ENCODE assay signal across 8 mouse cellular contexts in genomic region chr2:119741581-119742411, GRCm38 (mm10). TPM values are rescaled to one million over a fixed set of nuclear protein-coding genes. Genes with fewer than 3 reads are reported as not detected.
A peak's percentile ranks its signal among the peaks of the same experiment; 100 is the strongest.
DNase-seq lines count a peak whose midpoint lies in the region; ATAC-seq and TF ChIP-seq lines count a peak whose summit lies in the region.

Gene Itpka, plus strand, starts transcription at chr2:119742337.

- no peaks in the 10 kb centered on the region for H3K9me3 ChIP-seq in embryonic facial prominence, embryonic 13.5 days
- H3K9me3 ChIP-seq in lung, embryonic 15.5 days = no peaks in the 10 kb centered on the region

- peak within 1 kb of the TSS; percentile 100 for H3K4me2 ChIP-seq in embryonic facial prominence, embryonic 13.5 days
- peak within 1 kb of the TSS; percentile 99 for H3K4me2 ChIP-seq in lung, embryonic 15.5 days

- peak within 1 kb of the TSS; percentile 73 for H3ac ChIP-seq in C2C12 (ENCODE audit: control insufficient read depth, insufficient read length, low read depth)

- peak within 1 kb of the TSS; percentile 69 for H3K9ac ChIP-seq in embryonic facial prominence, embryonic 13.5 days
- peak within 1 kb of the TSS; percentile 47 for H3K9ac ChIP-seq in lung, embryonic 15.5 days

- peak; percentile 58 for DNase-seq in T-cell, adult 2 months (ENCODE audit: low spot score)
- peak; percentile 55 to 60 for DNase-seq in heart, postnatal 10 days
- DNase-seq in kidney, postnatal 4 days = peak; percentile 73 to 82
- DNase-seq in ovary, adult 18-20 months (ENCODE audit: low spot score) = peak; percentile 67
- peak; percentile 79 for DNase-seq in thymus, postnatal 25 days

- H3K4me3 ChIP-seq in C2C12 (ENCODE audit: insufficient read depth, poor library complexity, severe bottlenecking) = peak within 1 kb of the TSS; percentile 29
- H3K4me3 ChIP-seq in embryonic facial prominence, embryonic 13.5 days = peak within 1 kb of the TSS; percentile 68
- peak within 1 kb of the TSS; percentile 62 for H3K4me3 ChIP-seq in lung, embryonic 15.5 days

- WGBS in embryonic facial prominence, embryonic 13.5 days = under 1% methylated on average over 39 of the region's 53 CpGs
- WGBS in lung, embryonic 15.5 days = under 1% methylated on average over 53 of the region's 53 CpGs

- H3K27ac ChIP-seq in embryonic facial prominence, embryonic 13.5 days = peak within 1 kb of the TSS; percentile 19; the same call in 1 of the 2 replicates
- H3K27ac ChIP-seq in lung, embryonic 15.5 days = peak within 1 kb of the TSS; percentile 85

- H3K79me3 ChIP-seq in C2C12 (ENCODE audit: low read depth) = no peaks in the 10 kb centered on the region

- H3K36me3 ChIP-seq in C2C12 (ENCODE audit: control insufficient read depth, insufficient read depth) = no peaks in the 10 kb centered on the region
- H3K36me3 ChIP-seq in embryonic facial prominence, embryonic 13.5 days = no peaks in the 10 kb centered on the region
- no peaks in the 10 kb centered on the region for H3K36me3 ChIP-seq in lung, embryonic 15.5 days

- H3K27me3 ChIP-seq in C2C12 (ENCODE audit: control insufficient read depth, insufficient read depth, insufficient read length) = no peaks in the 10 kb centered on the region
- H3K27me3 ChIP-seq in embryonic facial prominence, embryonic 13.5 days = peaks cover 70% of the 10 kb centered on the region
- peaks cover 29% of the 10 kb centered on the region for H3K27me3 ChIP-seq in lung, embryonic 15.5 days

- no peaks in the 10 kb centered on the region for H3K79me2 ChIP-seq in C2C12 (ENCODE audit: control insufficient read depth, insufficient read depth)

- intact Hi-C loops in heart, postnatal 10 days (cut with DNase I) = no loop called here

- no peak for TF ChIP-seq CTCF in C2C12 (IDR thresholded peaks at IDR 0.05; ENCODE audit: control insufficient read depth, insufficient read depth, insufficient read length)

- ATAC-seq in embryonic facial prominence, embryonic 13.5 days (ENCODE audit: insufficient number of reproducible peaks, insufficient read depth, low FRiP score, low TSS enrichment, low read depth) = peak; percentile 70
- ATAC-seq in lung, embryonic 15.5 days (ENCODE audit: borderline replicate concordance, extremely low read depth, low FRiP score, low TSS enrichment) = peak; percentile 86

- H3K4me1 ChIP-seq in embryonic facial prominence, embryonic 13.5 days = peaks cover 41% of the 10 kb centered on the region
- H3K4me1 ChIP-seq in lung, embryonic 15.5 days = peaks cover 33% of the 10 kb centered on the region

TF ChIP-seq in C2C12, 6 proteins besides CTCF, POLR2A, EP300 and RAD21:
- no peak for TF ChIP-seq CEBPB (IDR thresholded peaks at IDR 0.05; ENCODE audit: low read depth)
- no peak for TF ChIP-seq USF1 (IDR thresholded peaks at IDR 0.05; ENCODE audit: low read depth)
- TF ChIP-seq MAX (IDR thresholded peaks at IDR 0.05) = no peak
- TF ChIP-seq FOSL1 (IDR thresholded peaks at IDR 0.05; ENCODE audit: insufficient read depth, low read length, poor library complexity, severe bottlenecking) = no peak
- no peak for TF ChIP-seq MYOG (IDR thresholded peaks at IDR 0.05; ENCODE audit: control insufficient read depth, extremely low read depth, insufficient read length)
- TF ChIP-seq MYOD1 (IDR thresholded peaks at IDR 0.05; ENCODE audit: control insufficient read depth, insufficient read length, low read depth) = no peak

RNA-seq across cellular contexts. Expression of gene Itpka, which starts in this region (rescaled TPM):
- 0.21 TPM for polyA plus RNA-seq in C2C12 (2012; fragmentation: generic; extraction: Trizol)
- polyA plus RNA-seq in embryonic facial prominence, embryonic 13.5 days (2015; fragmentation: Nextera tagmentation; extraction: Ambion mirVana) = 0.76 TPM in 1 of 2 replicates, not detected in the other
- total RNA-seq in heart, postnatal 10 days (2021) = 1 to 10 TPM in 1 of 2 experiments, under 1 TPM in 1; 0.74 to 1.5 TPM
- polyA plus RNA-seq in lung, embryonic 15.5 days (2015; fragmentation: Nextera tagmentation; extraction: Ambion mirVana) = 1.6 and 2.4 TPM in 2 replicates

Comparison
In these comparisons a context has a peak if more than half of its experiments do, and no peak if none do; other contexts are left out.
1. Peak in every context shown above with its lines: DNase-seq, ATAC-seq, H3K4me3 ChIP-seq and H3K27ac ChIP-seq.
2. Peak in ATAC-seq, H3K4me3 ChIP-seq, H3K27ac ChIP-seq, H3K9ac ChIP-seq and H3K4me2 ChIP-seq in embryonic facial prominence, embryonic 13.5 days; RNA of the gene not detected or under 1 TPM.